Mouse (Mus musculus): ENCODE data around the gene Cdkn2a.

Cdkn2a gene

GRCm38 (mm10) chr4:89276669-89277219 is 17.7 kb downstream of the Cdkn2a start:
- no peak for DNase-seq

- DNase-seq: no peak
Measured at GRCm38 (mm10) chr4:89275811-89276584, 18.5 kb downstream of the Cdkn2a start.

- DNase-seq: no peak
Measured at GRCm38 (mm10) chr4:89274829-89275548, 19.5 kb downstream of the Cdkn2a start.

GRCm38 (mm10) chr4:89274006-89274405 is 20.4 kb downstream of the Cdkn2a start:
- no peak for DNase-seq

- no peak for DNase-seq
Measured at GRCm38 (mm10) chr4:89273585-89273984, 20.9 kb downstream of the Cdkn2a start.

GRCm38 (mm10) chr4:89272961-89273540 is 21.4 kb downstream of the Cdkn2a start:
- DNase-seq: no peak

GRCm38 (mm10) chr4:89272101-89272718 is 22.2 kb downstream of the Cdkn2a start:
- DNase-seq: no peak

GRCm38 (mm10) chr4:89257768-89258167 is 36.7 kb downstream of the Cdkn2a start:
- no peak for DNase-seq

- no peak for DNase-seq
Measured at GRCm38 (mm10) chr4:89234446-89234845, 60.0 kb downstream of the Cdkn2a start.

Data from thymus, postnatal 25 days (tissue).